Mouse (Mus musculus) limb, embryonic 13.5 days (tissue): ENCODE data around the gene Cdc26. TPM values are rescaled to one million over a fixed set of nuclear protein-coding genes. Genes with fewer than 3 reads are reported as not detected.

Experiments
- ATAC-seq: fragments of 200-750 bp; cut with Nextera tagmentation; 2 replicates; pipeline ENCODE4 v1.8.0; 2017; ENCODE audit warnings: low read depth, moderate number of reproducible peaks, moderate TSS enrichment; ENCODE audit not compliant: low FRiP score
- H3K27ac ChIP-seq: fragments of 300-500 bp; sonication (generic); 2 replicates; pipeline ENCODE4 v1.5.1; 2015; ENCODE audit warnings: inconsistent platforms, mild to moderate bottlenecking, moderate library complexity
- H3K27me3 ChIP-seq: fragments of 300-500 bp; sonication (generic); 2 replicates; pipeline ENCODE4 v1.6.1; 2015; ENCODE audit warnings: mild to moderate bottlenecking, inconsistent platforms
- H3K36me3 ChIP-seq: fragments of 300-500 bp; sonication (generic); 2 replicates; pipeline ENCODE4 v1.6.1; 2015; ENCODE audit warnings: inconsistent platforms, mild to moderate bottlenecking, moderate library complexity
- H3K4me1 ChIP-seq: fragments of 300-500 bp; sonication (generic); 2 replicates; pipeline ENCODE4 v1.6.1; 2015; ENCODE audit warnings: inconsistent platforms
- H3K4me2 ChIP-seq: fragments of 300-500 bp; sonication (generic); replicated peaks from 2 replicates; pipeline ENCODE4 v1.6.1; 2015; ENCODE audit warnings: inconsistent platforms, mild to moderate bottlenecking, moderate library complexity
- H3K4me3 ChIP-seq: fragments of 300-500 bp; sonication (generic); 2 replicates; pipeline ENCODE4 v1.5.1; 2015; ENCODE audit warnings: moderate library complexity, mild to moderate bottlenecking, inconsistent platforms
- H3K9ac ChIP-seq: fragments of 300-500 bp; sonication (generic); 2 replicates; pipeline ENCODE4 v1.6.1; 2015; ENCODE audit warnings: mild to moderate bottlenecking, inconsistent platforms
- H3K9me3 ChIP-seq: fragments of 300-500 bp; sonication (generic); 2 replicates; pipeline ENCODE4 v1.6.1; 2016; ENCODE audit warnings: inconsistent platforms
- WGBS: fragments of 180-500 bp; shearing (Covaris S2); methylation state at CpG from one replicate; pipeline ENCODE4 v1.1.7; 2015; 5-methylcytosine and 5-hydroxymethylcytosine counted together
- polyA plus RNA-seq: library from polyadenylated mRNA; unstranded; fragments of >200 nt; fragmentation: Nextera tagmentation; extraction: Ambion mirVana; gene quantifications from 2 replicates; pipeline ENCODE4 v1.2.1, GENCODE M21; 2015

Cdc26 gene
- polyA plus RNA-seq, 1 experiment from 2014 or later: 202 TPM

DNA sequence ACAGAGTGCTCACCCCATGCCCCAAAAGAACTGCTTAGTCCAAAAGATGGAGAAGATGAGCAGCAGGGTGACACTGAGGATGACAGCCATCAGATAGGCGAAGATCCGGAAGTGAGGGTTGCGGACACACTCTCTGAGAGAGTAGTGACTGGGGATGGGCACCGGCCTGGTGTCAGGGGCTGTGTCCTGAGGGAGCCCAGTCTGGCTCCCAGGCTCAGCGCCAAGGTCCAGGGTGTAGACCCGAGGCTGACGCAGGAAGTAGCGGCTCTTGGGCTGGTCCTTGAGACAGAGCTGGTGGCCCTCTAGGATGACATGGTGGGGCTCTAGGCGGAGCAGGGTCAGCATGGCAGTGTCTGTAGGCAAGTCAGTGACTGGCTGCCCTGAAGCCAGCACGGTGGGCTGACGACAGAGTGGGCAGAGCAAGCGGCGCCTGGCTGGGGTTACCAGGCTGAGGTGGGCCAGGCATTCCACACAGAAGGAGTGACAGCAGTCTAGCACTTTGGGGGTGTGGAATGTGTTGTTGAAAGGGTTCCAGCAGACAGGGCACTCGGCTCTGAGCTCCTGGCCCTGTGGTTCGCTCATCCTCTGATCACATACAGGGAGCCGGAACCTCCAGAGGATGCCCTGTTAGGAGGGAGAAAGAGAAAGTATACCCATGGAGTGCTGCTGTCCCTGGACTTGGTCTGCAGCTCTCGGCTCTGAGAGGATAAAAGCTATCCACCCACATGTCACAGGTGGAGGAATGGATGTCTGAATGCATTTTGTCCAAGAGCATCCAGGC lies 19.7 kb upstream of the Cdc26 start:
- no peak overlapping the region for H3K4me3 ChIP-seq
- 0 out of 2 replicates have a peak, but pooled peaks have one; percentile 24 for ATAC-seq
- no peaks in the 10 kb centered on the region for H3K27me3 ChIP-seq
- H3K9me3 ChIP-seq: no peaks in the 10 kb centered on the region
- H3K4me1 ChIP-seq: no peaks in the 10 kb centered on the region
- H3K36me3 ChIP-seq: peaks cover 29% of the 10 kb centered on the region
- no peak overlapping the region for H3K9ac ChIP-seq
- 73% methylated on average over 17 of the region's 17 CpGs for WGBS
- H3K27ac ChIP-seq: no peak overlapping the region
- H3K4me2 ChIP-seq: no peak overlapping the region

DNA sequence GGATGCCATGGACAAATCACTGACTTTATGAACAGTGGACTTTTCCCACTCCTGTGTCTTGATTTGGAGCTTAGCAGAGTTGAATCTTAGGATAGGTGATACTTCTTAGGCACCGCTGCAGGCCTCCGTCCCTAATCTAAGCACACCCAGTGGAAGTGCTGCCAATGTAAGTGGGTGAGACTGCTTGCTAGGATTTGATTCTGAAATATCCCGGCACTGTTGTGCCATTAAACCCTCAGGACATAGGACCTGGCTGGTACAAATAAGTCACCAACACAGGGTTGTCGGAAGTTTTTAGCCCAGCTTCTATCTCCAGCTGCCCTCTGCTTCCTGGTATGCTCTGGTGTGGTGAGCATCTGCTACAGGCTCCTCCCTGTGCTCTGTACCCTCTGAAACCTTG lies 17.4 kb upstream of the Cdc26 start:
- WGBS: 92% methylated on average over 4 of the region's 4 CpGs
- ATAC-seq: no peak
- H3K4me2 ChIP-seq: no peak overlapping the region
- no peak overlapping the region for H3K4me3 ChIP-seq
- no peaks in the 10 kb centered on the region for H3K27me3 ChIP-seq
- H3K9me3 ChIP-seq: no peaks in the 10 kb centered on the region
- peaks cover 52% of the 10 kb centered on the region for H3K36me3 ChIP-seq
- no peak overlapping the region for H3K9ac ChIP-seq
- no peaks in the 10 kb centered on the region for H3K4me1 ChIP-seq
- H3K27ac ChIP-seq: no peak overlapping the region

DNA sequence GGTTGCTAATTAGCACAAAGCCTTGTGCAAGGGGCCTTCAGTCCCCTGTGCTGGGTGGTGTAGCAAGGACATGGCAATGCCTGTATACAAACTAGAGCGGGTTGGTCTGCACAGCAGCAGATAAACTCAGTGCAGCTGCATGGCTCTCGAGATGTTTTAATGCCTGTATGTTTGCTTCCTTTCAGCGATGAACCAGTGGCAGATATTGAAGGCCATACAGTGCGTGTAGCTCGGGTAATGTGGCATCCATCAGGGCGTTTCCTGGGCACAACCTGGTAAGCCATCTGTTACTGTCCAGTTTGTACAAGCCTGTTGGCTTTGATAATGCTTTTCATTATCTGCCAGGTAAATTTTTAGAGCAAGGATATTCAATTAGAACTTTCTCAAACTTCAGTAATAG lies 10.6 kb upstream of the Cdc26 start:
- no peaks in the 10 kb centered on the region for H3K27me3 ChIP-seq
- H3K4me1 ChIP-seq: no peaks in the 10 kb centered on the region
- no peak overlapping the region for H3K9ac ChIP-seq
- 93% methylated on average over 6 of the region's 6 CpGs for WGBS
- H3K4me3 ChIP-seq: no peak overlapping the region
- peaks cover 100% of the 10 kb centered on the region for H3K36me3 ChIP-seq
- H3K9me3 ChIP-seq: no peaks in the 10 kb centered on the region
- H3K27ac ChIP-seq: no peak overlapping the region
- H3K4me2 ChIP-seq: no peak overlapping the region
- no peak for ATAC-seq

DNA sequence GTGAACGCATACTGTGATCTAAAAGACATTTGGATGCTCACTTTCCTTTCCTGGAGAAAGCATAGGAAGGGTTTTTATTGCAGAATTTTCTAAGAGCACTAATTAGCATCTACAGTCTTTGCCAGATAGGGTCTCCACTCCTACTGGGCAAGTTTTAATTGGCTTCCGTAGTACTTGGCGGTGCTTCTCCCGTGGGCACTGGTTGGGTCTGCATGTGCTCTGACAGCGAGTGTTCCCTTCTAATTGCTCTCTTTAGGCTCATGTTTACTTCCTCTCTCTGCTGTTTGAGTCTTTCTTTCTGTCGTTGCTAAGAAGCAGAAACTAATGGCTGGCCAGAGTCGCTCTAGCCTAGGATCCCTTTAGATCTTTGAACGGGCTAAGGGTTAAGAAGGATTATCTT lies 10.0 kb upstream of the Cdc26 start:
- ATAC-seq: no peak
- peaks cover 100% of the 10 kb centered on the region for H3K36me3 ChIP-seq
- H3K4me3 ChIP-seq: no peak overlapping the region
- no peaks in the 10 kb centered on the region for H3K27me3 ChIP-seq
- no peak overlapping the region for H3K4me2 ChIP-seq
- WGBS: 78% methylated on average over 8 of the region's 8 CpGs
- H3K9ac ChIP-seq: no peak overlapping the region
- H3K27ac ChIP-seq: no peak overlapping the region
- no peaks in the 10 kb centered on the region for H3K4me1 ChIP-seq
- no peaks in the 10 kb centered on the region for H3K9me3 ChIP-seq

- Histone ChIP-seq H3K4me3 (no peak overlapping the region), H3K36me3 (peaks cover 57% of the 10 kb centered on the region), H3K27ac (no peak overlapping the region), H3K4me1 (peaks cover 20% of the 10 kb centered on the region), H3K9ac (no peak overlapping the region), H3K4me2 (no peak overlapping the region), H3K27me3 (no peaks in the 10 kb centered on the region), H3K9me3 (no peaks in the 10 kb centered on the region)
- 93% methylated on average over 10 of the region's 10 CpGs for WGBS
- ATAC-seq: no peak
Measured at GRCm38 (mm10) chr4:62411606-62412005, 3.2 kb upstream of the Cdc26 start.

DNA sequence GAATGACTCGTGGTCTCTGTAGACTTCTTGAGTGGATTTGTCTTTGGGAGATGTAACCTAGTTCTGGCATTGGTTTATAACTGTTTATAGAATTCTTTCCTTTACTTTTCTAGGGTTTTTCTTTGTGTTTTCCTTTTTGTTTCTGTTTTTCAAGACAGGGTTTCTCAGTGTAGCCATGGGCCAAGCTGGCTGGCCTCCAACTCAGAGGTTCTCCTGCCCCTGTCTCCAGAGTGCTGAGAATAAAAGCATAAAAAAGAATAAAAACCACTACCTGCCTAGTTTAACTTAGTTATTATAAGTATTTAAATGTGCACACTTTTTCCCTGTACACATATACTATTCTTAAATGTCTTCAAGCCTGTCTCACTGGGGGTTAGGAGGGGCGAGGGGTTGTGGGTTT lies 1.9 kb upstream of the Cdc26 start:
- Histone ChIP-seq H3K36me3 (peaks cover 44% of the 10 kb centered on the region), H3K4me2 (peak overlapping the region; percentile 72), H3K4me3 (peak overlapping the region; percentile 83), H3K27me3 (no peaks in the 10 kb centered on the region), H3K4me1 (peaks cover 29% of the 10 kb centered on the region), H3K27ac (no peak overlapping the region), H3K9ac (peak overlapping the region; percentile 88), H3K9me3 (no peaks in the 10 kb centered on the region)
- no peak for ATAC-seq
- 83% methylated on average over 2 of the region's 2 CpGs for WGBS

- ATAC-seq: no peak
- Histone ChIP-seq H3K27me3 (no peaks in the 10 kb centered on the region), H3K4me3 (peak overlapping the region; percentile 83), H3K9ac (peak overlapping the region; percentile 88), H3K27ac (peak overlapping the region; percentile 82), H3K36me3 (peaks cover 43% of the 10 kb centered on the region), H3K4me1 (peaks cover 29% of the 10 kb centered on the region), H3K9me3 (no peaks in the 10 kb centered on the region), H3K4me2 (peak overlapping the region; percentile 72)
- WGBS: 28% methylated on average over 6 of the region's 6 CpGs
Measured at GRCm38 (mm10) chr4:62409615-62410014, 1.2 kb upstream of the Cdc26 start.

GRCm38 (mm10) chr4:62407730-62408582 lies 486 bp downstream of the Cdc26 start:
- peak overlapping the region; percentile 83 for H3K4me3 ChIP-seq
- H3K9me3 ChIP-seq: no peaks in the 10 kb centered on the region
- ATAC-seq: peak; percentile 60
- under 1% methylated on average over 35 of the region's 35 CpGs for WGBS
- H3K36me3 ChIP-seq: peaks cover 40% of the 10 kb centered on the region
- peak overlapping the region; percentile 72 for H3K4me2 ChIP-seq
- peak overlapping the region; percentile 90 for H3K27ac ChIP-seq
- H3K4me1 ChIP-seq: peaks cover 29% of the 10 kb centered on the region
- H3K9ac ChIP-seq: peak overlapping the region; percentile 83
- H3K27me3 ChIP-seq: no peaks in the 10 kb centered on the region

DNA sequence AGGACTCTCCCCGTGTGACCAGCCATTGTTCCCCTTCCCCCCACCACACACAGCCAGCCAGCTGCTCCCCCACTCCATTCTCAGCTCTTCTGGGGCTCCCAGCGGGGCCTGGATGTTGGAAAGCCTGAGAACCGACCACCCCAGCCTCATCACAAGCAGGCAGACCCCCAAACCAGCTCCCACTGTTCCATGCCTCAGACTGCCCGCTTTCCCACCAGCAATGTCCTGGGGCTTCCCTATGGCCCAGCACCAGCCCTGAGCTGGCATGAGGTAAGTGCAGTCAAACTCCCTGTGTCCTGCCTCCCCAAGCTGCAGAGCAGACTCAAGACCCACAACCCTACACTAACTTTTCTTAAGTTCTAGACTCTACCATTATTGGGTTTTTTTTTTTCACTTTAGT lies 2.3 kb downstream of the Cdc26 start:
- H3K4me3 ChIP-seq: peak overlapping the region; percentile 0; the same call in 1 of the 2 replicates
- H3K27ac ChIP-seq: no peak overlapping the region
- H3K4me2 ChIP-seq: peak overlapping the region; percentile 14; the same call in 1 of the 2 replicates
- no peaks in the 10 kb centered on the region for H3K9me3 ChIP-seq
- no peak for ATAC-seq
- H3K4me1 ChIP-seq: peaks cover 29% of the 10 kb centered on the region
- H3K27me3 ChIP-seq: no peaks in the 10 kb centered on the region
- peaks cover 40% of the 10 kb centered on the region for H3K36me3 ChIP-seq
- WGBS: 84% methylated on average over 4 of the region's 4 CpGs
- no peak overlapping the region for H3K9ac ChIP-seq

GRCm38 (mm10) chr4:62398956-62399355 lies 9.5 kb downstream of the Cdc26 start:
- H3K9me3 ChIP-seq: no peaks in the 10 kb centered on the region
- no peak overlapping the region for H3K4me3 ChIP-seq
- no peak for ATAC-seq
- H3K36me3 ChIP-seq: peaks cover 90% of the 10 kb centered on the region
- H3K27me3 ChIP-seq: no peaks in the 10 kb centered on the region
- no peaks in the 10 kb centered on the region for H3K4me1 ChIP-seq
- H3K4me2 ChIP-seq: no peak overlapping the region
- H3K27ac ChIP-seq: no peak overlapping the region
- no peak overlapping the region for H3K9ac ChIP-seq
- WGBS: 94% methylated on average over 3 of the region's 3 CpGs

- WGBS: 89% methylated on average over 4 of the region's 4 CpGs
- H3K27ac ChIP-seq: no peak overlapping the region
- peaks cover 88% of the 10 kb centered on the region for H3K36me3 ChIP-seq
- no peak for ATAC-seq
- no peak overlapping the region for H3K4me3 ChIP-seq
- H3K9me3 ChIP-seq: no peaks in the 10 kb centered on the region
- no peaks in the 10 kb centered on the region for H3K27me3 ChIP-seq
- H3K4me2 ChIP-seq: no peak overlapping the region
- H3K9ac ChIP-seq: no peak overlapping the region
- H3K4me1 ChIP-seq: no peaks in the 10 kb centered on the region
Measured at GRCm38 (mm10) chr4:62397616-62398365, 10.7 kb downstream of the Cdc26 start.

DNA sequence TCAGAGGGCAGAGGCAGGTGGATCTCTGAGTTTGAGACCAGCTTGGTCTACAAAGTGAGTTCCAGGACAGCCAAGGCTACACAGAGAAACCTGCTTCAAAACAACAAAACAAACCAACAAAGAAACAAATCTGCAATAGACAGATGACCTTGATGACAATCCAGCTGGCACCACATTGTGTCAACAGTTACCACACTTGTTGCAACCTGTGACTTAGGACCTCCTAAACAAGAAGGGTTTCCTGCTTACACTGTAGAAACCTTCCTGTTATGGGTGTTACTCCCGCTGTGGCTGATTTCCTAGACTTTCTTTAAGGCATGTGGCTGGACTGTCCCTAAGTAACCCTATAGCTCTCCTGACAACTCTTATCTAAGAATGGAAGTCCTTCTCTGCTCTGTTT lies 12.6 kb downstream of the Cdc26 start:
- Histone ChIP-seq H3K27me3 (no peaks in the 10 kb centered on the region), H3K9me3 (no peaks in the 10 kb centered on the region), H3K4me1 (no peaks in the 10 kb centered on the region), H3K4me2 (no peak overlapping the region), H3K36me3 (peaks cover 86% of the 10 kb centered on the region), H3K27ac (no peak overlapping the region), H3K4me3 (no peak overlapping the region), H3K9ac (no peak overlapping the region)
- 100% methylated on average over 1 of the region's 1 CpGs for WGBS
- no peak for ATAC-seq
